Mouse (Mus musculus): ENCODE results near the gene Sytl1.

GRCm38 (mm10) chr4:133241910-133242309 is 21.0 kb downstream of the Sytl1 start:
- no peak for TF ChIP-seq GATA1 (IDR thresholded peaks at IDR 0.05; ENCODE audit: low read length)
- no peak for TF ChIP-seq TAL1 (IDR thresholded peaks at IDR 0.05; ENCODE audit: low read length)
